Mouse (Mus musculus) olfactory bulb, adult 2 months (tissue): Measurements from ENCODE around the gene Prelp. TPM values are rescaled to one million over a fixed set of nuclear protein-coding genes. Genes with fewer than 3 reads are reported as not detected.
"Not testable (repeated sequence)": the region's sequence is repeated elsewhere in the genome, so short reads cannot be mapped to it uniquely, and the experiment has no call there.

Experiments used
- H3K27ac ChIP-seq: fragments of 200-500 bp; 2 replicates; pipeline ENCODE4 v1.5.1; 2012; ENCODE audit warnings: low read depth, low read length; ENCODE audit not compliant: insufficient read depth
- H3K4me1 ChIP-seq: fragments of 200-500 bp; 2 replicates; pipeline ENCODE4 v1.6.1; 2012; ENCODE audit warnings: low read length; ENCODE audit not compliant: control insufficient read depth, insufficient read depth
- H3K4me3 ChIP-seq: fragments of 200-500 bp; 2 replicates; pipeline ENCODE4 v1.5.1; 2012; ENCODE audit warnings: mild to moderate bottlenecking, low read depth, low read length, moderate library complexity; ENCODE audit not compliant: insufficient read depth
- CTCF ChIP-seq: fragments of 200-500 bp; IDR thresholded peaks from 2 replicates; pipeline ENCODE4 v1.5.1; 2012; ENCODE audit warnings: low read depth, mild to moderate bottlenecking, low read length, moderate library complexity; ENCODE audit not compliant: insufficient read depth
- POLR2A ChIP-seq: fragments of 200-500 bp; IDR thresholded peaks from 2 replicates; pipeline ENCODE4 v1.6.1; 2012; ENCODE audit warnings: mild to moderate bottlenecking, low read depth, low read length, moderate library complexity; ENCODE audit not compliant: insufficient read depth
- WGBS: fragments of 180-500 bp; shearing (Covaris S2); methylation state at CpG from one replicate; pipeline ENCODE4 v1.1.7; 2018; 5-methylcytosine and 5-hydroxymethylcytosine counted together
- polyA plus RNA-seq: library from polyadenylated mRNA; stranded (reverse); fragments of >200 nt; gene quantifications from 2 replicates; pipeline ENCODE4 v1.2.4, GENCODE M21; 2012; ENCODE audit warnings: low replicate concordance; ENCODE audit not compliant: missing spikeins, insufficient read depth, insufficient read length

Prelp gene
- not detected in 2 replicates for polyA plus RNA-seq

- 35% methylated on average over 8 of the region's 8 CpGs for WGBS
- Histone ChIP-seq H3K27ac (no peak within 1 kb of the TSS), H3K4me1 (peaks cover 12% of the 10 kb centered on the region), H3K4me3 (no peak within 1 kb of the TSS)
- TF ChIP-seq POLR2A (no peak), CTCF (no peak)
Measured at GRCm38 (mm10) chr1:133921304-133921751, at the start of gene Prelp. Gene Prelp (minus strand): TSS chr1:133921414.

GRCm38 (mm10) chr1:133969427-133969826 lies 48.2 kb upstream of the Prelp start:
- H3K4me1 ChIP-seq = no peaks in the 10 kb centered on the region
- 89% methylated on average over 8 of the region's 8 CpGs for WGBS
- TF ChIP-seq CTCF (no peak), POLR2A (no peak)

GRCm38 (mm10) chr1:133968788-133969325 lies 47.6 kb upstream of the Prelp start:
- Histone ChIP-seq H3K4me3 (no peak overlapping the region), H3K4me1 (no peaks in the 10 kb centered on the region), H3K27ac (no peak overlapping the region)
- TF ChIP-seq CTCF (no peak), POLR2A (no peak)
- 64% methylated on average over 4 of the region's 4 CpGs for WGBS

More at GRCm38 (mm10) chr1:133969427-133969826, 48.2 kb upstream of the Prelp start:
- Histone ChIP-seq H3K27ac (no peak overlapping the region), H3K4me3 (no peak overlapping the region)

GRCm38 (mm10) chr1:133967481-133968017 lies 46.3 kb upstream of the Prelp start:
- TF ChIP-seq CTCF = no peak
- 76% methylated on average over 7 of the region's 7 CpGs for WGBS
- H3K4me1 ChIP-seq = no peaks in the 10 kb centered on the region
- H3K4me3 ChIP-seq = no peak overlapping the region
- H3K27ac ChIP-seq = no peak overlapping the region

DNA sequence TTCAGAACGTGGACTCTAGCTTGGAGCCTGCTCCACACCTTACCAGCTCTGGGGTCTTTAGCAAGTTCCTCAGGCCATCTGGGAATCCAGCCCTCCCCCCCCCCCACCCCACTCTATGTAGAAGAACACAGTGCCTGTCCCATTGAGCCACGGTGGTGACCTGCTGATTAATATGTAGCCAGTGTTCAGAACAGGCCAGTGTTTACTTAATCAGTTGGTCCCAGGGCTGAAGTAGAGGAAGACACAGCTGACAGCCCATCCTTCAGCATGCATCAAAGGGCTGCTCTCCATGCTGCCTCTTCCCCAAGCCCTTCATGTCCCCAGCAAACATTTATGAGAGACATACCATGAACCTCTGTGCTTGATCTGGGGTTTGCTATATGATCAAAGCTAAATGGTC lies 44.8 kb upstream of the Prelp start:
- TF ChIP-seq CTCF (no peak), POLR2A (no peak)
- H3K4me3 ChIP-seq = no peak overlapping the region
- H3K4me1 ChIP-seq = peaks cover 3% of the 10 kb centered on the region; the same call in 1 of the 2 replicates
- WGBS = 82% methylated on average over 2 of the region's 2 CpGs
- no peak overlapping the region for H3K27ac ChIP-seq

- TF ChIP-seq POLR2A (no peak), CTCF (no peak)
- Histone ChIP-seq H3K4me3 (no peak overlapping the region), H3K4me1 (peaks cover 3% of the 10 kb centered on the region; the same call in 1 of the 2 replicates), H3K27ac (no peak overlapping the region)
- 77% methylated on average over 5 of the region's 5 CpGs for WGBS
Measured at GRCm38 (mm10) chr1:133965298-133965697, 44.1 kb upstream of the Prelp start.

DNA sequence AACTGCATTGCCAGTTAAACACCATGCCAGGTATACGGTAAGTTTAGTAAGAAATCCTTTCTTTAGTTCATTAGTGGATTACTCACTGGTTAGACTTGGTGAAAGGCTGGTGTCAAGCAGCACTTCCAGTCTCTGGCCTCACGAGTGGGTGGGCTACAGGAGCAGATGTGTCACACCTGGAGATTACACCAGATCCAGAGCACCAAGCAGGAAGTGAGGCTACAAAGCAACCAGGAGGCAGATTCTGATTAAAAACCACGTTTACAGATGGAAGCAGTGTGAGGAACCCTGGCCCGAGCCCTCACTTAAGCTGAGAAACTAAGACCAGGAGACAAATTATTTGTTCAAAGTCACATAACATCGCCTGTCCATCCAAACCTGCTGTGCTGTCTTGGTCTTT lies 43.5 kb upstream of the Prelp start:
- H3K4me1 ChIP-seq = peaks cover 3% of the 10 kb centered on the region; the same call in 1 of the 2 replicates
- 86% methylated on average over 5 of the region's 5 CpGs for WGBS
- TF ChIP-seq POLR2A (no peak), CTCF (no peak)
- H3K4me3 ChIP-seq = no peak overlapping the region
- no peak overlapping the region for H3K27ac ChIP-seq

DNA sequence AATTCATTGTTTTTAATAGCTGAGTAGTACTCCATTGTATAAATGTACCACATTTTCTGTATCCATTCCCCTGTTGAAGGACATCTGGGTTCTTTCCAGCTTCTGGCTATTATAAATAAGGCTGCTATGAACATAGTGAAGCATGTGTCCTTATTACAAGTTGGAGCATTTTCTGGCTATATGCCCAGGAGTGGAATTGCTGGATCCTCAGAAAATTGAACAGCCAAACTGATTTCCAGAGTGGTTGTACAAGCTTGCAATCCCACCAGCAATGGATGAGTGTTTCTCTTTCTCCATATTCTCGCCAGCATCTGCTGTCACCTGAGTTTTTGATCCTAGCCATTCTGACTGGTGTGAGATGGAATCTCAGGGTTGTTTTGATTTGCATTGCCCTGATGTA lies 42.4 kb upstream of the Prelp start:
- not testable (repeated sequence) for H3K4me3 ChIP-seq, H3K27ac ChIP-seq, H3K4me1 ChIP-seq
- 79% methylated on average over 1 of the region's 1 CpGs for WGBS

- H3K27ac ChIP-seq, H3K4me1 ChIP-seq, H3K4me3 ChIP-seq: not testable (repeated sequence)
- 93% methylated on average over 3 of the region's 3 CpGs for whole genome bisulfite sequencing
Measured at GRCm38 (mm10) chr1:133963128-133963527, 41.9 kb upstream of the Prelp start.
